Mouse (Mus musculus) G1E (cell line): Measurements from ENCODE around the gene Tmc8. TPM values are rescaled to one million over a fixed set of nuclear protein-coding genes. Genes with fewer than 3 reads are reported as not detected.

Experiments used
- ATAC-seq: 2 replicates; pipeline ENCODE4 v1.8.0; 2016; ENCODE audit warnings: mild to moderate bottlenecking; ENCODE audit not compliant: insufficient number of reproducible peaks, poor library complexity, low FRiP score, severe bottlenecking; ENCODE audit errors: extremely low read depth
- DNase-seq: peaks from one replicate; pipeline ENCODE4 v3.0.0; 2012; ENCODE audit warnings: low spot score
- H3K27me3 ChIP-seq: 2 replicates; pipeline ENCODE4 v1.6.1; 2012; ENCODE audit warnings: mild to moderate bottlenecking, low read length, inconsistent platforms; ENCODE audit not compliant: insufficient read depth
- H3K36me3 ChIP-seq: replicated peaks from 2 replicates; pipeline ENCODE3; 2012; ENCODE audit warnings: mild to moderate bottlenecking, inconsistent platforms
- H3K4me1 ChIP-seq: 2 replicates; pipeline ENCODE4 v1.6.1; 2012; ENCODE audit warnings: low read depth, low read length, inconsistent platforms, mixed read lengths; ENCODE audit not compliant: insufficient read depth
- H3K4me3 ChIP-seq: 2 replicates; pipeline ENCODE4 v1.5.1; 2012; ENCODE audit warnings: low read depth, mild to moderate bottlenecking, inconsistent platforms, low read length, moderate library complexity, mixed read lengths
- H3K9me3 ChIP-seq: replicated peaks from 2 replicates; pipeline ENCODE4 v1.6.1; 2012; ENCODE audit warnings: inconsistent platforms
- CTCF ChIP-seq: IDR thresholded peaks from 2 replicates; pipeline ENCODE4 v1.5.1; 2012; ENCODE audit warnings: low read depth, low read length, inconsistent platforms, mixed read lengths
- GATA1 ChIP-seq: IDR thresholded peaks from 2 replicates; pipeline ENCODE4 v1.6.1; 2012; ENCODE audit warnings: borderline replicate concordance, low read length, inconsistent platforms, mixed read lengths
- GATA2 ChIP-seq: IDR thresholded peaks from 2 replicates; pipeline ENCODE4 v1.6.1; 2012; ENCODE audit warnings: low read depth, low read length, inconsistent platforms, borderline replicate concordance
- POLR2AphosphoS5 ChIP-seq: IDR thresholded peaks from 2 replicates; pipeline ENCODE4 v1.6.1; 2012; ENCODE audit warnings: low read depth, low read length, inconsistent platforms; ENCODE audit not compliant: insufficient replicate concordance
- TAL1 ChIP-seq: conservative IDR thresholded peaks from 2 replicates; pipeline ENCODE4 v1.6.1; 2012; ENCODE audit warnings: low read depth, low read length, inconsistent platforms, mixed read lengths
- polyA plus RNA-seq: library from polyadenylated mRNA; stranded (reverse); fragments of >175 nt; gene quantifications from 2 replicates; pipeline ENCODE4 v1.2.3, GENCODE M21; 2012
- total RNA-seq, 2 experiments: library from RNA; stranded (forward) in 1 of 2; stranded (reverse) in 1 of 2; fragments of 200-1000 nt in 1 of 2; fragments of >200 nt in 1 of 2; fragmentation: Nextera tagmentation in 1 of 2; gene quantifications; 2 replicates each; pipeline ENCODE4 v1.2.3; 2014 to 2017

The Tmc8 gene
- total RNA-seq (2014; fragmentation: Nextera tagmentation) (8.5 and 43.8 TPM in 2 replicates), total RNA-seq (2017) (3.4 and 4.6 TPM in 2 replicates), polyA plus RNA-seq (18.5 and 26.9 TPM in 2 replicates)

- TF ChIP-seq TAL1, result no peak
- no peak for TF ChIP-seq CTCF
- no peak for TF ChIP-seq GATA1
- no peak for TF ChIP-seq POLR2AphosphoS5
- no peak for TF ChIP-seq GATA2
- Histone ChIP-seq H3K36me3 (peaks cover 54% of the 10 kb centered on the region), H3K27me3 (no peaks in the 10 kb centered on the region), H3K9me3 (no peaks in the 10 kb centered on the region), H3K4me1 (peaks cover 68% of the 10 kb centered on the region), H3K4me3 (peak within 1 kb of the TSS; percentile 78)
- DNase-seq (peak; percentile 63), ATAC-seq (no peak)
Observed at GRCm38 (mm10) chr11:117781993-117782704, at the start of gene Tmc8, which contains the start of gene Tmc6. Gene Tmc8, plus strand, starts transcription at chr11:117782076. Gene Tmc6, minus strand, starts transcription at chr11:117782198.

- Histone ChIP-seq H3K4me3 (no peak overlapping the region), H3K9me3 (no peaks in the 10 kb centered on the region), H3K27me3 (no peaks in the 10 kb centered on the region), H3K4me1 (no peaks in the 10 kb centered on the region), H3K36me3 (peaks cover 89% of the 10 kb centered on the region)
- no peak for ATAC-seq
- DNase-seq, result no peak
- TF ChIP-seq CTCF, result no peak
Observed at GRCm38 (mm10) chr11:117736037-117736689, 45.7 kb upstream of the Tmc8 start.

- Histone ChIP-seq H3K4me1 (no peaks in the 10 kb centered on the region), H3K4me3 (no peak overlapping the region), H3K36me3 (peaks cover 97% of the 10 kb centered on the region), H3K9me3 (no peaks in the 10 kb centered on the region), H3K27me3 (no peaks in the 10 kb centered on the region)
- TF ChIP-seq GATA2 (no peak), TAL1 (no peak), CTCF (no peak), POLR2AphosphoS5 (no peak), GATA1 (no peak)
- no peak for ATAC-seq
- no peak for DNase-seq
Observed at GRCm38 (mm10) chr11:117738123-117738522, 43.8 kb upstream of the Tmc8 start.

- H3K9me3 ChIP-seq, result no peaks in the 10 kb centered on the region
- H3K36me3 ChIP-seq, result peaks cover 97% of the 10 kb centered on the region
- TF ChIP-seq CTCF, result no peak
- no peak for TF ChIP-seq TAL1
- no peak for TF ChIP-seq GATA1
- no peak for TF ChIP-seq POLR2AphosphoS5
- TF ChIP-seq GATA2, result no peak
- no peak overlapping the region for H3K4me3 ChIP-seq
- ATAC-seq, result no peak
- no peaks in the 10 kb centered on the region for H3K4me1 ChIP-seq
- no peaks in the 10 kb centered on the region for H3K27me3 ChIP-seq
- no peak for DNase-seq
Observed at GRCm38 (mm10) chr11:117741128-117741527, 40.7 kb upstream of the Tmc8 start.

GRCm38 (mm10) chr11:117742243-117742642 lies 39.6 kb upstream of the Tmc8 start:
- no peak for ATAC-seq
- no peak for DNase-seq
- H3K4me3 ChIP-seq, result no peak overlapping the region
- peaks cover 97% of the 10 kb centered on the region for H3K36me3 ChIP-seq
- H3K9me3 ChIP-seq, result no peaks in the 10 kb centered on the region
- TF ChIP-seq TAL1 (no peak), GATA1 (no peak), POLR2AphosphoS5 (no peak), CTCF (no peak), GATA2 (no peak)
- no peaks in the 10 kb centered on the region for H3K27me3 ChIP-seq
- no peaks in the 10 kb centered on the region for H3K4me1 ChIP-seq

- no peak for DNase-seq
- Histone ChIP-seq H3K36me3 (peaks cover 98% of the 10 kb centered on the region), H3K9me3 (no peaks in the 10 kb centered on the region), H3K4me3 (no peak overlapping the region), H3K4me1 (no peaks in the 10 kb centered on the region), H3K27me3 (no peaks in the 10 kb centered on the region)
- no peak for ATAC-seq
- TF ChIP-seq GATA1 (no peak), CTCF (no peak), GATA2 (no peak), POLR2AphosphoS5 (no peak), TAL1 (no peak)
Observed at GRCm38 (mm10) chr11:117742715-117743114, 39.2 kb upstream of the Tmc8 start.
